Mouse (Mus musculus) brain, adult 2 months (tissue): ENCODE results near the gene Ugt1a10.
"Not testable (repeated sequence)": the region's sequence is repeated elsewhere in the genome, so short reads cannot be mapped to it uniquely, and the experiment has no call there.

Source experiments
- DNase-seq: peaks from one replicate; pipeline ENCODE4 v3.0.0; 2011; ENCODE audit warnings: low read depth, low spot score

Gene Ugt1a10

GRCm38 (mm10) chr1:88094941-88095492 lies 39.8 kb downstream of the Ugt1a10 start, which contains the start of gene Ugt1a7c:
TSS of gene Ugt1a7c (plus strand) at chr1:88095062.
- peak; percentile 25 for DNase-seq

GRCm38 (mm10) chr1:88098546-88098945 lies 43.4 kb downstream of the Ugt1a10 start:
- DNase-seq = not testable (repeated sequence)

GRCm38 (mm10) chr1:88099691-88100090 lies 44.5 kb downstream of the Ugt1a10 start:
- DNase-seq = not testable (repeated sequence)

DNA sequence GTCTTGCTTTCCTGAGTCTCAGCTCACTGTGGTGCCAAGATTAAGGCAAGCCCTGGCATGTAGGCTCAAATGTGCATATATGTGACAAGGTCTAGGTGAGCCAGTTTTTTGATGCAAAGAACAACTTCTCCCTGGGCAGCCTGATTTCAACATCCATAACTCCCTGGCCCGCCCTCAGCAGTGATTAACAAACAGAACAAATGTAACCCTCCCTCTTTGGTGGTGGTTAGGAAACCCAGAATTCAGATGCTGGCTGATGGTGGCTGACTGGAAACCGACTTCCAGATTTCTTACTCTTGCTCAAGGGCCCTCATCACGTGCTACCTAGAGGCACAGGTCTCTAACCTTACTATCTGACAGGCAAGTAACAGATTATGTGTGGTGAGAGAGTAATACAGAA lies 47.8 kb downstream of the Ugt1a10 start, which contains the start of gene Ugt1a6b:
Ugt1a6b (plus strand) TSS at position 234 of the 400 bp plus-strand sequence.
- not testable (repeated sequence) for DNase-seq

GRCm38 (mm10) chr1:88103697-88104468 lies 48.7 kb downstream of the Ugt1a10 start:
- not testable (repeated sequence) for DNase-seq

DNA sequence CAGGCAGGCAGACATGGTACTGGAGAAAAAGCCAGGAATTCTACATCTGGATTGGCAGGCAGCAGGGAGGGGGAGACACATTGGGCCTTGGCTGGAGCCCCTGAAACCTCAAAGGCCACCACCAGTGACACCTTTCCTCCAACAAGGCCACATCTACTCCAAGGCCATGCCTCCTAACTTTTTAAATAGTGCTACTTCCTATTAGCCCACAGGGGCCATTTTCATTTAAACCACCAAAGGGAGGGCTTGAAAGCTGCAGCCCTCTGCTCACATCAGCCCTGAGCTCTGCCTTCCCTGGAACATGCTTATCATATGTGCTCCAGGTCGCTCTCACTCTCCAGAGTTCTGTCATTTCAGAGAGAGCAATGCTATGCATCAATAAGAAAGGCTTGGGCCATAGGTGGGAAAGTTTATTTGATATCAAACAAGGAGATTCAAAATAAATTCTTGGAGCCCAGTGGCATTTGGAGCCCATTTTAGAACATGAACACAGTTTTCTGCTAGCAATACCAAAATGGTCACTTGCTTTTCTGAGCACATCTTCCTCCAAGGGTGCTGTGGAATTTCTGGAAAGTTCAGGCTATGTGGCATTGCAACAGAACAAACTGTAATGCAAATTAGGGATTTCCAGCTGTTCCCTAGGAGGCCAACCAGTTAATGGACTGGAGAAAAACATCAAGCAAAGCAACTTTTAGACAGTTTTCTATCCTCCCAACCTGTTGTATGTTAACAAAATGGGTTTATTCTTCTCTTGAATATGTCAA lies 49.7 kb downstream of the Ugt1a10 start:
- no peak for DNase-seq

GRCm38 (mm10) chr1:88105656-88106055 lies 50.5 kb downstream of the Ugt1a10 start:
- no peak for DNase-seq

DNA sequence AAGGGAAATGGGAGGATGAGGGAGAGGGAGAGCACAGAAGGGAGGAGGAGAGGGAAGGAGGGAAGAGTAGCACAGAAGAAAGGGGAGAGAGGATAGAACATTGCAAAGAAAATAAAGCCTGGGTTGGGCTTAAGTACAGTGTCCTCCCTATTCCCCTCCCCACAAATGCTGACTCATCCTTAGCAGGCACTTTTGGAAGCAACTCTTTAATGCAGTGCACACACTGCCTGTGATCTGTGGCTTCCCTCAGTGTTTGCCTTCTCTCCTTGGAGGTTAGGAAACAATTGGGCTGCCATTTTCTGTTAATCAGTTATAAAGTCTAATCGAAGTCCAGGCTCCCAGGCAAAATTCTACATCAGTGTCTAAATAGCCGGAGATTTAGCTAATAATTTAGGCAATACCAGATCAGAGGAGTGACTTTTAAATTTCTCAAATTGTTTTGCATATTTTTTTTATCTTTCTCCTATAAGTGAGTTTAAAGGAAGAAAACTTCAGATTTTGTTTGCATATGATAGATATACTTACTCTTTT lies 53.9 kb downstream of the Ugt1a10 start:
- not testable (repeated sequence) for DNase-seq

- not testable (repeated sequence) for DNase-seq
Measured at GRCm38 (mm10) chr1:88109604-88110003, 54.4 kb downstream of the Ugt1a10 start.

GRCm38 (mm10) chr1:88112769-88113168 lies 57.6 kb downstream of the Ugt1a10 start:
- DNase-seq = not testable (repeated sequence)

DNA sequence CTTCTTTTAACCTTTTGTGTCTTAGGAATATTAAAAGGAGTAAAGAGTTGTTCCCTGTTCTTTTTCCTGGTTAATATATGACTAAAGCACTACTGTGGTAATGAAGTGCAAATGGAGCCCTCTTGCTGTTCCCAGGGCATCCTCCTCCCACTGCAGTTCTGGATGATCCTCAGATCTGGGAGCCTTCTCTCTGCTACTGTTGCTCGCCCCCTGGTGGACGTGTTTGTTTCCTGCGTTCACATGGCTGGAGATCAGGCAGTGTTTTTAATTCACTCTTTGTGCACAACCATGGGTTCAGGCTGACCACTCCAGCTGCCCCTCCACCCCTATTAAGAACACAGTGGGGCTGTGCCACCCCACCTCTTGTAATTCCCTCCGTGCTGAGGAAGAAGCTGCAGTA lies 65.4 kb downstream of the Ugt1a10 start:
- DNase-seq = not testable (repeated sequence)

DNA sequence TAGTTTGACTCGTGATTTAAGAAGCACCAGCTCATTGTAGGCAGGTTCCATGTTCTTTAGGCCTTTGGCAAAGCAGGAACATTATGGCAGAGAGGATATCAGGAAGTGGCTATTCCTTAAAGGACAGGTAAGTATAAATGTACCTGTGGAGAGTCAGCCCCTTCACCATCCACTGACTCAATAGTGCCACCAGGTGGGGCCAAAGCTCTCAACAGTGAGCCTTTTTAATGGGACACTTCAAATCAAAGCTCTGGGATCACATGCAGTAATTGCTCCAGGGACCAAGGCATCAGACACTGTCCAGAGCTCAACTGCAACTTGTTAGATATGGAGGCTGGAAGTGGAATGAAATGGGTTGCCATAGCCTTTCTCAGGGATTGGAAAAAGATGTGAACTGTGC lies 66.3 kb downstream of the Ugt1a10 start:
- not testable (repeated sequence) for DNase-seq

DNA sequence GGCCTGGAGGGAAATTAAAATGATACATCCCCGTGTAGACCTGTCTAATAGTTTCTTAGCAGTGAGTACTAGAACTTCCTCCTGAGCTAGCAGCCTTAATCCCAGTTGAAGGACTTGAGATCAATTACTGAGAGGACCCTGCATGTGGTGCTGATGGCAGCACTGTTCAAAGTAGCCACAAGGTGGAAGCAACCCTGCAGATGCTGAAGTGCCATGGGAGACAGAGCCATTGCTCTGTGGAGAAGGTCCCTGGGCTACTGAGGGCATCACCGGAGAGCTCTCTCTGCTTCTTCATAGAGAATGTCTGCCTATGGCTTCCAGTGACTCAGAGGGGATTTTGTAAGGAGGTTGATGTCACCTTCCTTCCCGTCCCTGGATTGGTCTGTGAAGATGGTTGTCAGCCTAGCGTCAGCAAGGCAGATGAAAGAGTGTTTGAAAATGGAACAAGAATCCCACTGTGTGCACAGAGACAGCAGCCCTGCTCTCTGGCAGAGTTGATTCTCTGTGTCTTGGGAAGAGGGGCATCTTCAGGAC lies 70.7 kb downstream of the Ugt1a10 start:
- DNase-seq = not testable (repeated sequence)

DNA sequence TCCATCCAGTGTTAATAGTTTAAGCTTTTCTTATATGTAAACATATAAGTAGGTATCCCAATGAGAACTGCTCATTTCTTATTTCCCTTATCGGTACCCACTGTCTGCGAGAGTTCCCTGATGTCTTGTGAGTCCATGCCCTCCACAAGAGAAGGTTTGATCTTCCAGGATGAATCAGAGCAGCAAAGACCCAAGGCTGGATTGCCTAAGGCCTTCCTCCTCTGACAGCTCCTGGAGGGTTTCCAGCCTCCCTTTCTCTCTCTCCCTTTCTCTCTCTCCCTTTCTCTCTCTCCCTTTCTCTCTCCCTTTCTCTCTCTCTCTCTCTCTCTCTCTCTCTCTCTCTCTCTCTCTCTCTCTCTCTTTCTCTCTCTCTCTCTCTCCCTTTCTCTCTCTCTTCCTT lies 73.9 kb downstream of the Ugt1a10 start:
- DNase-seq = not testable (repeated sequence)

GRCm38 (mm10) chr1:88130223-88130622 lies 75.0 kb downstream of the Ugt1a10 start:
- not testable (repeated sequence) for DNase-seq

GRCm38 (mm10) chr1:88133908-88134456 lies 78.8 kb downstream of the Ugt1a10 start:
- DNase-seq = no peak

- DNase-seq = not testable (repeated sequence)
Measured at GRCm38 (mm10) chr1:88134457-88135011, 79.3 kb downstream of the Ugt1a10 start, which contains the start of gene Ugt1a6a. TSS of gene Ugt1a6a (plus strand) at chr1:88134809.

GRCm38 (mm10) chr1:88135229-88135904 lies 80.2 kb downstream of the Ugt1a10 start:
- not testable (repeated sequence) for DNase-seq

GRCm38 (mm10) chr1:88136646-88137045 lies 81.5 kb downstream of the Ugt1a10 start:
- DNase-seq = no peak

DNA sequence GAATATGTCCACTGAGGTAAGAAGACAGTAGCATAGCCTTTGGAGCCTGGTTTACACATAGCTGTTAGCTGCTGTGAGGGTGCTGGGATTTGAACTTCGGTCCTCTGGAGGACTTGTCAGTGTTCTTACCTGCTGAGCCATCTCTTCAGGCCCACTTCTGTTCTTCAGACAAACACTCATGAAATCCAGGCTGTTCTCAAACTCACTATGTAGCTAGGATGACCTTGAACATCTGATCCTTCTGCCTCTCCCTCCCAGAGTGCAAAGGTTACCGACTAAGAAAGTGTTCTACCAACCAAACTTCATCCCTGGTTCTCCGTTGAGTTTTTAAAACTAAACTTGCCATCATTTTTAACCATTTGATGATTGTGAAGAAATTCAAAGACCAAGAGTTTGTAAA lies 82.1 kb downstream of the Ugt1a10 start:
- DNase-seq = no peak
